Mouse (Mus musculus): ENCODE measurements around the gene Mocs3.

The Mocs3 gene

GRCm38 (mm10) chr2:168242841-168243240 is 12.4 kb downstream of the Mocs3 start:
- no peak for DNase-seq (ENCODE audit: low spot score)

- no peak for DNase-seq (ENCODE audit: low spot score)
Measured at GRCm38 (mm10) chr2:168243278-168243677, 12.9 kb downstream of the Mocs3 start.

- no peak for DNase-seq (ENCODE audit: low spot score)
Measured at GRCm38 (mm10) chr2:168245571-168245970, 15.1 kb downstream of the Mocs3 start.

GRCm38 (mm10) chr2:168248167-168248855 is 17.9 kb downstream of the Mocs3 start:
- DNase-seq (ENCODE audit: low spot score): no peak

GRCm38 (mm10) chr2:168248856-168249245 is 18.4 kb downstream of the Mocs3 start:
- DNase-seq (ENCODE audit: low spot score): peak; percentile 46

- DNase-seq (ENCODE audit: low spot score): peak; percentile 88
Measured at GRCm38 (mm10) chr2:168250270-168250669, 19.8 kb downstream of the Mocs3 start.

- peak; percentile 86 for DNase-seq (ENCODE audit: low spot score)
Measured at GRCm38 (mm10) chr2:168252639-168253292, 22.3 kb downstream of the Mocs3 start.

GRCm38 (mm10) chr2:168253822-168254221 is 23.4 kb downstream of the Mocs3 start:
- no peak for DNase-seq (ENCODE audit: low spot score)

- no peak for DNase-seq (ENCODE audit: low spot score)
Measured at GRCm38 (mm10) chr2:168256506-168256905, 26.1 kb downstream of the Mocs3 start.

- no peak for DNase-seq (ENCODE audit: low spot score)
Measured at GRCm38 (mm10) chr2:168257188-168257587, 26.8 kb downstream of the Mocs3 start.

GRCm38 (mm10) chr2:168259046-168259445 is 28.6 kb downstream of the Mocs3 start:
- DNase-seq (ENCODE audit: low spot score): no peak

- DNase-seq (ENCODE audit: low spot score): no peak
Measured at GRCm38 (mm10) chr2:168260124-168260523, 29.7 kb downstream of the Mocs3 start.

- DNase-seq (ENCODE audit: low spot score): no peak
Measured at GRCm38 (mm10) chr2:168260900-168261299, 30.5 kb downstream of the Mocs3 start.

- DNase-seq (ENCODE audit: low spot score): peak; percentile 83
Measured at GRCm38 (mm10) chr2:168268033-168268432, 37.6 kb downstream of the Mocs3 start.

GRCm38 (mm10) chr2:168273387-168273786 is 43.0 kb downstream of the Mocs3 start:
- DNase-seq (ENCODE audit: low spot score): no peak

- DNase-seq (ENCODE audit: low spot score): peak; percentile 74
Measured at GRCm38 (mm10) chr2:168274374-168274935, 44.0 kb downstream of the Mocs3 start.

- peak; percentile 79 for DNase-seq (ENCODE audit: low spot score)
Measured at GRCm38 (mm10) chr2:168280729-168281581, 50.5 kb downstream of the Mocs3 start.

- DNase-seq (ENCODE audit: low spot score): no peak
Measured at GRCm38 (mm10) chr2:168281582-168281981, 51.2 kb downstream of the Mocs3 start, which contains the start of gene Kcng1. Gene Kcng1 (minus strand): TSS chr2:168281736.
